Mouse (Mus musculus): ENCODE results near the gene Taf5l.

- TF ChIP-seq CTCF (conservative IDR thresholded peaks at IDR 0.05; ENCODE audit: insufficient read depth, insufficient read length, low read depth, low read length) (no peak), POLR2A (IDR thresholded peaks at IDR 0.05; ENCODE audit: low read depth, low read length) (no peak)
These were observed 32.1 kb downstream of the Taf5l start for GRCm38 (mm10) chr8:123989128-123989527.
